13 mouse cellular contexts compared by ENCODE assay signal in the genomic region with DNA sequence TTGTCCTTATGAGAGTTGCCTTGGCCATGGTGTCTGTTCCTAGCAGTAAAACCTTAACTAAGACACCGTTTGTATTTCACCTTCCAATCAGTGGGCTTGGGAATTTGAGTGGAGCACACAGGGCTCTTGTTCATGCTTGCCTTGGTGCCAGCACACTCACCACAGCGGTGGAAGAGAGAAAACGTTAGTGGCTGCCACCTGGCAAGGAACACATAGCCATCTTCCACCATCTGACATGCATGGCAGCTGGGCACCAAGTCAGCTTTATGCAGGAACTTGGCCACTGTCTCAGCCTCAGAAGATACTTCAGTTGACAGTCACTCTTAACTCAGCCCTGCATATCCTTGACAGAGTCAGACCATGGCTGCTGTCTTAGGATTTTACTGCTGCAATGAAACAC. TPM values are rescaled to one million over a fixed set of nuclear protein-coding genes. Genes with fewer than 3 reads are reported as not detected.
"Had no signal": no experiment of that assay in that cellular context is flagged by ENCODE, and none has a peak within 500 bp of the region (broad histone marks: within the 10 kb centered on the region; RNA-seq: fewer than 3 reads in every experiment).

No protein-coding gene starts in this region.

- ATAC-seq: liver, postnatal 0 days; midbrain, embryonic 15.5 days had no signal

- DNase-seq: kidney, postnatal 25 days; liver; liver, embryonic 13.5 days; liver, postnatal 0 days; lung, postnatal 14 days; thymus, postnatal 4 days had no signal

RNA-seq across cellular contexts. Expression of gene Cfc1, which starts 11.8 kb away (rescaled TPM):
- polyA plus RNA-seq: limb, embryonic 12.5 days; liver, embryonic 13.5 days; liver, postnatal 0 days; macrophage; midbrain, embryonic 11.5 days; neural tube, embryonic 12.5 days had no signal

RNA-seq across cellular contexts. Expression of gene Prss39, which starts 25.4 kb away (rescaled TPM):
- polyA plus RNA-seq: limb, embryonic 12.5 days; liver, embryonic 13.5 days; liver, postnatal 0 days; lung, embryonic 15.5 days; macrophage; midbrain, embryonic 11.5 days; midbrain, embryonic 15.5 days; neural tube, embryonic 12.5 days; stomach, postnatal 0 days had no signal

RNA-seq across cellular contexts. Expression of gene Prss40, which starts 37.1 kb away (rescaled TPM):
- polyA plus RNA-seq: liver, embryonic 13.5 days; liver, postnatal 0 days; lung, embryonic 15.5 days; macrophage; midbrain, embryonic 11.5 days; neural tube, embryonic 12.5 days had no signal

RNA-seq across cellular contexts. Expression of gene Amer3, which starts 55.8 kb away (rescaled TPM):
- polyA plus RNA-seq: liver, embryonic 13.5 days; liver, postnatal 0 days; macrophage had no signal
